Mouse (Mus musculus): ENCODE results near the gene Mlip.

DNA sequence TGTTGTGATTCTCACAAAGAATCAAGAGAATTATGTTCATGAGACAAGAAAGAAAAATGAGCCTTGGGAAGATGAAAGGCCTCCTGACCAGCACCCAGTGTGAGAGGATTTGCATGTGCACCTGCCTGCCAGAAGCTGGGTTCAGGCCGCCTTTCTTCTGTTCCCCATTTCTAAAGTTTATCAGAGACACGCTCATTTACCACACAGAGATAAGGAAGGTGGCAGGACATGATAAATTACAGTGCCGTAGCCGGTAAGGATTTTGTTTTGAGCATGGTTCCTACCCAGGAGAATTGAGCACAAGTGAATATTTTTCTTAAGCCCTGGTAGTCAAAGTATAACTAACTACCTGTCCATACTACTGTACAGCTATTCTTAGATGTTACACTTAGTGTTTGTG, 93.7 kb downstream of the Mlip start:
- no peak for TF ChIP-seq GATA1 (IDR thresholded peaks at IDR 0.05; ENCODE audit: low read length)
- TF ChIP-seq TAL1 (IDR thresholded peaks at IDR 0.05; ENCODE audit: low read length), result no peak

Measured in erythroblast, embryonic 14.5 days (primary cell).